Mouse (Mus musculus) cerebellum, adult 2 months (tissue): ENCODE results near the gene Sec22a.

Experiments used
- CTCF ChIP-seq: fragments of 200-500 bp; IDR thresholded peaks from 2 replicates; pipeline ENCODE4 v1.5.1; 2011; ENCODE audit warnings: low read depth, mild to moderate bottlenecking, control low read depth, low read length, moderate library complexity, borderline replicate concordance; ENCODE audit not compliant: insufficient read depth
- POLR2A ChIP-seq: fragments of 200-500 bp; IDR thresholded peaks from 2 replicates; pipeline ENCODE4 v1.6.1; 2011; ENCODE audit warnings: low read length, control low read depth, borderline replicate concordance; ENCODE audit not compliant: insufficient read depth

GRCm38 (mm10) chr16:35297786-35298185 is 65.9 kb downstream of the Sec22a start:
- TF ChIP-seq POLR2A (no peak), CTCF (no peak)
